Mouse (Mus musculus) lung, embryonic 16.5 days (tissue): Measurements from ENCODE around the gene Pik3ca. TPM values are rescaled to one million over a fixed set of nuclear protein-coding genes. Genes with fewer than 3 reads are reported as not detected.

Source experiments
- ATAC-seq: fragments of 200-750 bp; cut with Nextera tagmentation; 2 replicates; pipeline ENCODE4 v1.8.0; 2017; ENCODE audit warnings: low read depth, mild to moderate bottlenecking, moderate library complexity
- H3K27ac ChIP-seq: fragments of 300-500 bp; sonication (generic); 2 replicates; pipeline ENCODE4 v1.5.1; 2014; ENCODE audit warnings: mild to moderate bottlenecking, control low read depth, low read length
- H3K27me3 ChIP-seq: fragments of 300-500 bp; sonication (generic); 2 replicates; pipeline ENCODE4 v1.6.1; 2014; ENCODE audit warnings: low read depth, low read length, mixed read lengths; ENCODE audit not compliant: control insufficient read depth, insufficient read depth
- H3K36me3 ChIP-seq: fragments of 300-500 bp; sonication (generic); 2 replicates; pipeline ENCODE4 v1.6.1; 2014; ENCODE audit warnings: low read length; ENCODE audit not compliant: control insufficient read depth, insufficient read depth
- H3K4me1 ChIP-seq: fragments of 300-500 bp; sonication (generic); replicated peaks from 2 replicates; pipeline ENCODE4 v1.6.1; 2014; ENCODE audit warnings: low read length, mixed read lengths; ENCODE audit not compliant: control insufficient read depth, insufficient read depth
- H3K4me2 ChIP-seq: fragments of 300-500 bp; sonication (generic); 2 replicates; pipeline ENCODE4 v1.6.1; 2014; ENCODE audit warnings: low read depth, low read length, control low read depth
- H3K4me3 ChIP-seq: fragments of 300-500 bp; sonication (generic); 2 replicates; pipeline ENCODE4 v1.5.1; 2014; ENCODE audit warnings: mild to moderate bottlenecking, low read length, control low read depth
- H3K9ac ChIP-seq: fragments of 300-500 bp; sonication (generic); 2 replicates; pipeline ENCODE4 v1.6.1; 2014; ENCODE audit warnings: low read length, control low read depth
- H3K9me3 ChIP-seq: fragments of 300-500 bp; sonication (generic); 2 replicates; pipeline ENCODE4 v1.6.1; 2016; ENCODE audit warnings: low read length; ENCODE audit not compliant: control insufficient read depth
- WGBS: fragments of 180-500 bp; shearing (Covaris S2); extraction: QIAGEN DNeasy Blood & Tissue Kit; methylation state at CpG from one replicate; pipeline ENCODE4 v1.1.7; 2014; 5-methylcytosine and 5-hydroxymethylcytosine counted together
- polyA plus RNA-seq: library from polyadenylated mRNA; unstranded; fragments of >200 nt; fragmentation: Nextera tagmentation; extraction: Ambion mirVana; gene quantifications from 2 replicates; pipeline ENCODE4 v1.2.1, GENCODE M21; 2015

Pik3ca gene
- polyA plus RNA-seq, 1 experiment from 2014 or later: 10.2 TPM

DNA sequence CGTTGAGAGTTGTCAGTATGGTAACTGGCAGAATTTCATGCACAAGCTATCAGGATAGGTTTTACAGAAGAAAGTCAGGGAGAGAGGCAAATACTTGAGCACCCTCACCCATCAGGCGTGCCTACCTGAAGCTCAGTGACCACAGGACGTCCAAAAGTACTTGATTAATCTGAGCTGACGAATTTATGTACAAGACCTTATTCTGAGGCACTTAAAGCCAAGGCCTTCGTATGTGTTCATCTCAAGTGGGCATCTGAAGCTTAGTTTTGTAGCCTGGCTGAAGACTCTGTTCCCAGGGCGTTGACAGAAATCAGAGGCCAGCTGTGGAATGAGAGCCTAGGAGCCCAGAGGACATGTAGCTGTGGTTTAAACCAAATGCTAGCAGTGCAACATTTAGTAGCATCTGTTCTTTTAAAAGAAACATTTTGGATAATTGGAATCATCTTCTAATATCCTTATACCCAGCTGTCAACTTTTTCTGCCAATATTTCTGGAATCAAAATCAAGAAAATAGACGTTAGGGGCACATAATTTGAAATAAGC is 15.1 kb downstream of the Pik3ca start:
- no peak overlapping the region for H3K4me3 ChIP-seq
- peaks cover 2% of the 10 kb centered on the region; the same call in 1 of the 2 replicates for H3K9me3 ChIP-seq
- H3K27ac ChIP-seq: peak overlapping the region; percentile 63
- no peaks in the 10 kb centered on the region for H3K27me3 ChIP-seq
- H3K36me3 ChIP-seq: no peaks in the 10 kb centered on the region
- H3K9ac ChIP-seq: peak overlapping the region; percentile 11; the same call in 1 of the 2 replicates
- WGBS: 46% methylated on average over 7 of the region's 7 CpGs
- H3K4me2 ChIP-seq: no peak overlapping the region
- peaks cover 58% of the 10 kb centered on the region for H3K4me1 ChIP-seq
- no peak for ATAC-seq

DNA sequence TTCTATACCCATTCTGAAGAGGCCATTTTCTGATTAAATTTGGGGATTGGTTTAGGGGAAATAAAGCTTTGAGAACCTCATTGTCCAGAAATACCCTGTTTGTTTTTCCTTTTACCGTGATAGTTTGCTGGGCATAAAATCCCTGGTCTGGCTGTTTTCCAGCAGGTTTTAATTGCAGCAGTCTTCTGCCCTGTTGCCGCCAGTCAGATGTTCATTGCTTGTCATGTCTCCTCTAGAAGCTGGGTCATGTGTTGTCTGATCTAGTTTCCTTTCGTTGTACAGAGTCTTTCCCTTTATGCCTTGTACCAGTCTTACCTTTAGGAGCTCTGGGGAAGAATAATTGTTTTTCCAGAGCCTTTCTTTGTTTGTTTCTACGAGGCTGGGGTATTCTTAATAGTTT is 16.9 kb downstream of the Pik3ca start:
- no peak overlapping the region for H3K9ac ChIP-seq
- H3K4me3 ChIP-seq: no peak overlapping the region
- H3K27ac ChIP-seq: no peak overlapping the region
- H3K4me2 ChIP-seq: no peak overlapping the region
- H3K36me3 ChIP-seq: no peaks in the 10 kb centered on the region
- no peak for ATAC-seq
- peaks cover 51% of the 10 kb centered on the region for H3K4me1 ChIP-seq
- 53% methylated on average over 4 of the region's 4 CpGs for WGBS
- H3K9me3 ChIP-seq: no peaks in the 10 kb centered on the region
- H3K27me3 ChIP-seq: no peaks in the 10 kb centered on the region

DNA sequence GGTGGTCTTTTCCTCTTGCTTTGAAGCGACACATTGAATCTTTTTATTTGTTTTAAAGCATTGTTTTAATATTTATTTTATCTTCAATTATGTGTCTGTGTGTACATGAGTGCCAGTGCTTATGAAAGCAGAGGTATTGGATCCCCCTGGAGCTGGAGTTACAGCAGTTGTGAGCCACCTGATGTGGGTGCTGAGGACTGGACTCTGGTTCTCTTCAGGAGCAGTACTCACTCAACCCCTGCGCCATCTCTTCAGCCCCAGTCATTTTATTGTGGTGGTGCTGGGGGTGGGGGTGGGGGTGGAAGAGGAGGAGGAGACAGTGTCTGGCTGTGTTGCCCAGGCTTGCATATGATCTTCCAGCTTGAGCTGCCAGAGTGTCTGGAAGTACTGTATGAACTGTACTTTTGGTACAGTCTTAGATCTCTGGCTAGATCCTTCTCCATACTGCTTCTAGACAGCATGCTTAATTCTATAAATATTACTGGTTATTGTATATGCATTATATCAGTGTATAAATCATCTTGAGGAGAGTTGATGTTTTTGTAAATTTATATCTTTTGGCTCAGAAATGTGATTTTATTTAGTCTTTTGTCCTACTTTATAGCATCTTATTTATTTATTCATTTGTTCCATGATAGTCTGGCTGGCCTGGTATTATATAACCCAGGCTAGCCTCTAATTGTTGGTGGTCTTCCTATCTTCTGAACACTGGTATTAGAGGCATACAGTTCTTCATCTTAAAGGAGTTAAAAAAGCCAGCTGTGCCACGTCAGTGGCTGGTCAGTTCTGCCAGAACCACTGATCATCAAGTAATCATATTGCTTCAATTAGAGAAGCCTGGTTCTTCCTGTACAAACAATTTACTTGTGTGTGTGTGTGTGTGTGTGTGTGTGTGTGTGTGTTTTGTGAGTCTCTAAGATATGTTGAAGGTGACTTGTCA is 18.2 kb downstream of the Pik3ca start:
- peak; percentile 89 for ATAC-seq
- peak overlapping the region; percentile 76 for H3K27ac ChIP-seq

DNA sequence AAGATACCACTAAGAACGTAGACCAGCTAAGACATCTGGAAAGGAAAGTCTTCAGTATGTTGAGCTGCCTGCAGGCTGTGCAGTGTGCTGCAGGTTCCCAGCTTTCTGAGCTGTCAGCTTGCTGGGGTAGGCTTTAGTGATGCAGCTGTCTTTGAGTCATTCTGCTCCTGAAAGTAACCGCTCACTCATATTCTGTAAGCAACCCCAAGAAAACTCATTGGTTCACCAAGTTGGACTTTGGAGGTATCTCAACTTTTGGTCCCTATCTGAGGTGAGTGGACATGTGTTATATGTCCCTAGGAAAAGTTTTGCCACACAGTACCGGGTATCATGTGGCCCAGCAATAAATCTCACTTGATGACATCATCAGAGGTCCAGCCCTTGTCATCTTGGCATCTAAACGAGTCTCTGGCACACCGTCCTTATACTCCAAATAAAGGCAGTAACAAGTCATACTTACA is 20.3 kb downstream of the Pik3ca start:
- H3K9ac ChIP-seq: no peak overlapping the region
- H3K4me3 ChIP-seq: no peak overlapping the region
- no peaks in the 10 kb centered on the region for H3K27me3 ChIP-seq
- no peak overlapping the region for H3K4me2 ChIP-seq
- H3K36me3 ChIP-seq: no peaks in the 10 kb centered on the region
- peak overlapping the region; percentile 32; the same call in 1 of the 2 replicates for H3K27ac ChIP-seq
- no peak for ATAC-seq
- H3K9me3 ChIP-seq: no peaks in the 10 kb centered on the region
- 65% methylated on average over 5 of the region's 5 CpGs for WGBS
- H3K4me1 ChIP-seq: peaks cover 44% of the 10 kb centered on the region

More for the DNA sequence above, 18.2 kb downstream of the Pik3ca start:
- Histone ChIP-seq H3K9me3 (no peaks in the 10 kb centered on the region), H3K9ac (no peak overlapping the region), H3K4me3 (no peak overlapping the region), H3K36me3 (no peaks in the 10 kb centered on the region), H3K4me2 (no peak overlapping the region), H3K4me1 (peaks cover 50% of the 10 kb centered on the region), H3K27me3 (no peaks in the 10 kb centered on the region)
- 37% methylated on average over 3 of the region's 3 CpGs for WGBS

DNA sequence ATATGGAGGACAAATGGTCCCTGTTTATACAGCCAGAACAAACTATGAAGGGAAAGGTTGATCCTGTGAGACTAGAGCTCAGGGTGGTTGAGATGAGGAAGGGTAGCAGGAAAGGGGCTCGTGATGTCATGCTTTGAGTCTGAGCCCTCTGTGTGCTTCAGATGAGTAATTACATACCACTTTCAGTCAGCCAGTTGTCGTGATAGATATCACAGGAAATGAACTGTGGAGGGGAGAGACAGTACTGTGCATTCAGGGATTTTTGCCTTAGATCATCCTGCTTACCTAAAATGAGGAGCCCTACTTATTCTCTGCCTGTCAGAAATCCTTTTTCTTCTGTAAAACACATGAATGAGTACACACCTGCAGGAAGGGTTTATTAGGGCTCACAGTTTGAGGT is 22.4 kb downstream of the Pik3ca start:
- no peak for ATAC-seq
- H3K36me3 ChIP-seq: no peaks in the 10 kb centered on the region
- H3K9ac ChIP-seq: no peak overlapping the region
- H3K4me2 ChIP-seq: no peak overlapping the region
- no peak overlapping the region for H3K27ac ChIP-seq
- no peaks in the 10 kb centered on the region for H3K9me3 ChIP-seq
- H3K27me3 ChIP-seq: no peaks in the 10 kb centered on the region
- no peak overlapping the region for H3K4me3 ChIP-seq
- H3K4me1 ChIP-seq: peaks cover 34% of the 10 kb centered on the region
- 51% methylated on average over 2 of the region's 2 CpGs for WGBS

DNA sequence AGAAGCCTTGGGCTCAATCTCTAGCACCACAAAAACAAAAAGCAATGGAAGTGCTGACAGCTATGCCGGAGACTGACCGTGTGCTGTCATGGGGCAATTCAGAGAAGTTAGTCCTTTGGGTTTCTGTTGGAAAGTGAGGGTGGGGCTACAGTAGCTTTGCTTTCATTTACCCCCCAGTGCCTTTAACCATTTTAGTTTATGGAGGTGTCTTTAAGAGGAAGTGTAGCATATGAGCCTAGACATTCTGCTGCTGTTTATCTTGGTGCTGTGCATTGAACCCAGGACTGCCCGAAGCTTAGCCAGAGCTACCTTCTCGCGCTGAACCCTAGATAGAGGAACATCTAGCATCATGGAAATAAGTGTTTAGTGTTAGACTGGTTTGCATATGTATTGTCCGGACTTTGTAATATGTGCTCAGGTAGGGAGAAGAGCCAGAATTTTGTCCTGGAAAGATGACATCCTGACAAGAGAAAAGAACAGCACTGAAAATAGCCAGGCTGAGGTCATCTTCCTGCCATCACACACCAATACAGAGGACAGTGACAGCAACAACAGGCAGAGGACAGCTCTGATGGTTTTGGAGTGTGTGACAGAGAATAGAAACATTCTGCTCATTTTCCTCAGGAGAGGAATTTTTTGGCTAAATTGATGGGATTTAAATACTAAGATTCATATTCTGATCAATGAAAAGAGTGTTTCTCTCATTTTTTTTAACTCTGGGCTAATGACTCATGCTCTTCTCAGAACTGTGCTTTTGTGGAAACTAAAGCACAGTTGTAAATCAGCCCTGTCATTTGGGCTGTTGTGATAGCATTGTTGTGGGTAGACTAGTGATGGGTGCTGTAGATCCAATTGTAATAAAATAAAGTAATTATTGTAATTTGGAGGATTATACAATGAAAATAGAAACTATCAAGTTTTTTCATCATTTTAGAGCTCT is 23.9 kb downstream of the Pik3ca start:
- ATAC-seq: no peak
- Histone ChIP-seq H3K4me3 (no peak overlapping the region), H3K4me2 (no peak overlapping the region), H3K36me3 (no peaks in the 10 kb centered on the region), H3K27ac (no peak overlapping the region; the same call in 1 of the 2 replicates), H3K9me3 (no peaks in the 10 kb centered on the region), H3K4me1 (peaks cover 25% of the 10 kb centered on the region), H3K9ac (no peak overlapping the region), H3K27me3 (no peaks in the 10 kb centered on the region)
- WGBS: 89% methylated on average over 6 of the region's 6 CpGs

DNA sequence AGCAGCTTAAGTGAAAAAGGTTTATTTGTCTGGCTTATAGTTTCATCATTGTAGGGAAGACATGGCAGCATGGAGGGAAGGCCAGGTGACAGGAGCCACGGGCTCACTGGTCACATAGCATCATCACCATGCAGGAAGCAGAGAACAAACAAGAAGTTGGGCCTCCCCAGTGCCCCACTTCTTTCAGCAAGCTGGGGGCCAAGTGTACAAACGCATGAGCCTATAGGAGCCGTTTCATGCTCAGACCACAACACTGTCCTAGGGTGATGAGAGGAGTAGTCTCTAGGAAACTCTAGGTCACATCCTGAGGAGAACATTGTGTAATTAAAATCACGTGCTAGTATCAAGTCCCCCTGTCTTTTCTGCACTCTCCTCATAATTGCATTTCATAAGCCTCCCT is 30.2 kb downstream of the Pik3ca start:
- Histone ChIP-seq H3K27me3 (no peaks in the 10 kb centered on the region), H3K36me3 (no peaks in the 10 kb centered on the region), H3K4me1 (peaks cover 11% of the 10 kb centered on the region; the same call in 1 of the 2 replicates), H3K4me2 (no peak overlapping the region), H3K4me3 (no peak overlapping the region), H3K27ac (no peak overlapping the region), H3K9me3 (no peaks in the 10 kb centered on the region), H3K9ac (no peak overlapping the region)
- 61% methylated on average over 4 of the region's 4 CpGs for WGBS
- no peak for ATAC-seq

DNA sequence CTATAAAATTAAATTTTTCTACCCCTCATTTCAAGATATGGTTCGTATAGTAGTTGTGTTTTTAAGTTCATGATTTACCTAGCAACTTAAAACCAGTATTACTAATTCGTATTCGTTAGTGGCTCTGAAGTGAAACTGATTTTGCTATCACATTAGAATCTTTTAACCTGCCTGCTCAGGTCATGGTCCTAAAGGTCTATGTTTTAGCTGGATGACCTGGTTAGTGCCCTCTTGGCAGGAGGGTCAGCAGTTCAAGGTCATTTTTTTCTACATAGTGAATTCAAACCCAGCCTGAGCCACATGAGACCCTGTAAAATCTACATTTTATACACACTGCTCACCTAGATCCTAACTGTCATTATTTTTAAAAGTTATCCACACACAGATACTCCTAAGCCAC is 30.9 kb downstream of the Pik3ca start:
- H3K9me3 ChIP-seq: no peaks in the 10 kb centered on the region
- H3K36me3 ChIP-seq: no peaks in the 10 kb centered on the region
- peaks cover 11% of the 10 kb centered on the region; the same call in 1 of the 2 replicates for H3K4me1 ChIP-seq
- no peak overlapping the region for H3K9ac ChIP-seq
- no peak overlapping the region for H3K27ac ChIP-seq
- H3K27me3 ChIP-seq: no peaks in the 10 kb centered on the region
- ATAC-seq: no peak
- 89% methylated on average over 3 of the region's 3 CpGs for WGBS
- H3K4me3 ChIP-seq: no peak overlapping the region
- H3K4me2 ChIP-seq: no peak overlapping the region
